Mouse (Mus musculus): ENCODE measurements around the gene Dab2ip. TPM values are rescaled to one million over a fixed set of nuclear protein-coding genes. Genes with fewer than 3 reads are reported as not detected.
A peak's percentile ranks its signal among the peaks of the same experiment; 100 is the strongest.

The Dab2ip gene
- total and polyA plus RNA-seq, 2 experiments from 2014 or later, result 23.9 to 57.7 TPM

GRCm38 (mm10) chr2:35723691-35724090 lies 165.6 kb downstream of the Dab2ip start:
- Histone ChIP-seq H3K9me3 (replicated peaks; ENCODE audit: control insufficient read depth, low read length) (no peaks in the 10 kb centered on the region), H3K27ac (ENCODE audit: low read depth) (no peak overlapping the region), H3K27me3 (ENCODE audit: control insufficient read depth, insufficient read depth, low read length) (no peaks in the 10 kb centered on the region), H3K9ac (replicated peaks; ENCODE audit: low read depth, low read length) (no peak overlapping the region), H3K4me2 (ENCODE audit: low read depth, low read length) (no peak overlapping the region), H3K4me1 (ENCODE audit: control insufficient read depth, insufficient read depth) (peaks cover 4% of the 10 kb centered on the region; the same call in 1 of the 2 replicates), H3K36me3 (replicated peaks; ENCODE audit: control insufficient read depth, insufficient read depth, low read length) (peaks cover 95% of the 10 kb centered on the region), H3K4me3 (ENCODE audit: low read depth, low read length) (no peak overlapping the region)
- no peak for ATAC-seq (ENCODE audit: insufficient read depth, low read depth)
- TF ChIP-seq CTCF (IDR thresholded peaks at IDR 0.05; ENCODE audit: low read depth), result no peak
- TF ChIP-seq EP300 (IDR thresholded peaks at IDR 0.05; ENCODE audit: low read depth), result no peak
- no peak for DNase-seq (ENCODE audit: low spot score)
- WGBS, result 79% methylated on average over 7 of the region's 7 CpGs

GRCm38 (mm10) chr2:35728633-35729032 lies 170.6 kb downstream of the Dab2ip start:
- H3K36me3 ChIP-seq (replicated peaks; ENCODE audit: control insufficient read depth, insufficient read depth, low read length), result peaks cover 59% of the 10 kb centered on the region
- TF ChIP-seq EP300 (IDR thresholded peaks at IDR 0.05; ENCODE audit: low read depth), result no peak
- no peak for TF ChIP-seq CTCF (IDR thresholded peaks at IDR 0.05; ENCODE audit: low read depth)
- H3K27ac ChIP-seq (ENCODE audit: low read depth), result peak overlapping the region; percentile 34; the same call in 1 of the 2 replicates
- no peak overlapping the region for H3K9ac ChIP-seq (replicated peaks; ENCODE audit: low read depth, low read length)
- H3K4me3 ChIP-seq (ENCODE audit: low read depth, low read length), result no peak overlapping the region
- H3K4me2 ChIP-seq (ENCODE audit: low read depth, low read length), result no peak overlapping the region
- ATAC-seq (ENCODE audit: insufficient read depth, low read depth) (no peak), DNase-seq (ENCODE audit: low spot score) (no peak)
- H3K27me3 ChIP-seq (ENCODE audit: control insufficient read depth, insufficient read depth, low read length), result no peaks in the 10 kb centered on the region
- H3K4me1 ChIP-seq (ENCODE audit: control insufficient read depth, insufficient read depth), result peaks cover 7% of the 10 kb centered on the region; the same call in 1 of the 2 replicates
- WGBS, result 29% methylated on average over 5 of the region's 5 CpGs
- no peaks in the 10 kb centered on the region for H3K9me3 ChIP-seq (replicated peaks; ENCODE audit: control insufficient read depth, low read length)

- Histone ChIP-seq H3K27me3 (ENCODE audit: control insufficient read depth, insufficient read depth, low read length) (no peaks in the 10 kb centered on the region), H3K36me3 (replicated peaks; ENCODE audit: control insufficient read depth, insufficient read depth, low read length) (peaks cover 53% of the 10 kb centered on the region), H3K9ac (replicated peaks; ENCODE audit: low read depth, low read length) (no peak overlapping the region), H3K27ac (ENCODE audit: low read depth) (peak overlapping the region; percentile 53), H3K4me3 (ENCODE audit: low read depth, low read length) (no peak overlapping the region), H3K4me1 (ENCODE audit: control insufficient read depth, insufficient read depth) (peaks cover 7% of the 10 kb centered on the region; the same call in 1 of the 2 replicates), H3K9me3 (replicated peaks; ENCODE audit: control insufficient read depth, low read length) (no peaks in the 10 kb centered on the region), H3K4me2 (ENCODE audit: low read depth, low read length) (no peak overlapping the region)
- WGBS, result 59% methylated on average over 16 of the region's 16 CpGs
- DNase-seq (ENCODE audit: low spot score) (peak; percentile 75), ATAC-seq (ENCODE audit: insufficient read depth, low read depth) (peak; percentile 83)
- TF ChIP-seq EP300 (IDR thresholded peaks at IDR 0.05; ENCODE audit: low read depth), result no peak
- TF ChIP-seq CTCF (IDR thresholded peaks at IDR 0.05; ENCODE audit: low read depth), result peak; percentile 58
Measured at GRCm38 (mm10) chr2:35729077-35730065, 171.3 kb downstream of the Dab2ip start.

GRCm38 (mm10) chr2:35731671-35732449 lies 173.8 kb downstream of the Dab2ip start:
- peaks cover 7% of the 10 kb centered on the region; the same call in 1 of the 2 replicates for H3K4me1 ChIP-seq (ENCODE audit: control insufficient read depth, insufficient read depth)
- ATAC-seq (ENCODE audit: insufficient read depth, low read depth) (no peak), DNase-seq (ENCODE audit: low spot score) (no peak)
- TF ChIP-seq EP300 (IDR thresholded peaks at IDR 0.05; ENCODE audit: low read depth), result no peak
- TF ChIP-seq CTCF (IDR thresholded peaks at IDR 0.05; ENCODE audit: low read depth), result no peak
- no peak overlapping the region for H3K27ac ChIP-seq (ENCODE audit: low read depth)
- H3K27me3 ChIP-seq (ENCODE audit: control insufficient read depth, insufficient read depth, low read length), result no peaks in the 10 kb centered on the region
- no peak overlapping the region for H3K9ac ChIP-seq (replicated peaks; ENCODE audit: low read depth, low read length)
- H3K4me2 ChIP-seq (ENCODE audit: low read depth, low read length), result no peak overlapping the region
- H3K36me3 ChIP-seq (replicated peaks; ENCODE audit: control insufficient read depth, insufficient read depth, low read length), result peaks cover 32% of the 10 kb centered on the region
- WGBS, result 67% methylated on average over 18 of the region's 18 CpGs
- H3K9me3 ChIP-seq (replicated peaks; ENCODE audit: control insufficient read depth, low read length), result no peaks in the 10 kb centered on the region
- no peak overlapping the region for H3K4me3 ChIP-seq (ENCODE audit: low read depth, low read length)

- ATAC-seq (ENCODE audit: insufficient read depth, low read depth), result no peak
- 100% methylated on average over 2 of the region's 2 CpGs for WGBS
- no peak overlapping the region for H3K4me2 ChIP-seq (ENCODE audit: low read depth, low read length)
- no peaks in the 10 kb centered on the region for H3K4me1 ChIP-seq (ENCODE audit: control insufficient read depth, insufficient read depth)
- no peak overlapping the region for H3K9ac ChIP-seq (replicated peaks; ENCODE audit: low read depth, low read length)
- no peak overlapping the region for H3K4me3 ChIP-seq (ENCODE audit: low read depth, low read length)
- TF ChIP-seq EP300 (IDR thresholded peaks at IDR 0.05; ENCODE audit: low read depth) (no peak), CTCF (IDR thresholded peaks at IDR 0.05; ENCODE audit: low read depth) (0 out of 2 replicates have a peak, but pooled peaks have one; percentile 3)
- no peak for DNase-seq (ENCODE audit: low spot score)
- no peak overlapping the region for H3K27ac ChIP-seq (ENCODE audit: low read depth)
- H3K9me3 ChIP-seq (replicated peaks; ENCODE audit: control insufficient read depth, low read length), result no peaks in the 10 kb centered on the region
- peaks cover 7% of the 10 kb centered on the region; the same call in 1 of the 2 replicates for H3K36me3 ChIP-seq (replicated peaks; ENCODE audit: control insufficient read depth, insufficient read depth, low read length)
- no peaks in the 10 kb centered on the region for H3K27me3 ChIP-seq (ENCODE audit: control insufficient read depth, insufficient read depth, low read length)
Measured at GRCm38 (mm10) chr2:35735001-35735400, 176.9 kb downstream of the Dab2ip start.
